Mouse (Mus musculus) embryonic facial prominence, embryonic 11.5 days (tissue): ENCODE measurements around the gene Dennd2a. TPM values are rescaled to one million over a fixed set of nuclear protein-coding genes. Genes with fewer than 3 reads are reported as not detected.
A peak's percentile ranks its signal among the peaks of the same experiment; 100 is the strongest.

Source experiments
- ATAC-seq: fragments of 200-750 bp; cut with Nextera tagmentation; replicated peaks from 2 replicates; pipeline ENCODE4 v1.8.0; 2017; ENCODE audit warnings: low read depth; ENCODE audit not compliant: insufficient number of reproducible peaks, low FRiP score, low TSS enrichment
- DNase-seq: peaks from one replicate; pipeline ENCODE4 v3.0.0-alpha.2; 2015; ENCODE audit warnings: low spot score
- H3K27ac ChIP-seq: fragments of 300-500 bp; sonication (generic); replicated peaks from 2 replicates; pipeline ENCODE4 v1.5.1; 2014; ENCODE audit warnings: mild to moderate bottlenecking, low read depth, low read length, control low read depth
- H3K27me3 ChIP-seq: fragments of 300-500 bp; sonication (generic); 2 replicates; pipeline ENCODE4 v1.6.1; 2014; ENCODE audit warnings: mild to moderate bottlenecking, low read length, moderate library complexity, mixed read lengths; ENCODE audit not compliant: control insufficient read depth, insufficient read depth
- H3K36me3 ChIP-seq: fragments of 300-500 bp; sonication (generic); replicated peaks from 2 replicates; pipeline ENCODE4 v1.6.1; 2014; ENCODE audit warnings: low read depth, mild to moderate bottlenecking, low read length, moderate library complexity, mixed read lengths; ENCODE audit not compliant: control insufficient read depth, insufficient read depth
- H3K4me1 ChIP-seq: fragments of 300-500 bp; sonication (generic); 2 replicates; pipeline ENCODE4 v1.6.1; 2014; ENCODE audit warnings: low read length, mixed read lengths; ENCODE audit not compliant: control insufficient read depth, insufficient read depth
- H3K4me2 ChIP-seq: fragments of 300-500 bp; sonication (generic); 2 replicates; pipeline ENCODE4 v1.6.1; 2014; ENCODE audit warnings: low read depth, mild to moderate bottlenecking, control low read depth, low read length, moderate library complexity
- H3K4me3 ChIP-seq: fragments of 300-500 bp; sonication (generic); 2 replicates; pipeline ENCODE4 v1.5.1; 2014; ENCODE audit warnings: low read depth, low read length, control low read depth
- H3K9ac ChIP-seq: fragments of 300-500 bp; sonication (generic); replicated peaks from 2 replicates; pipeline ENCODE4 v1.6.1; 2014; ENCODE audit warnings: mild to moderate bottlenecking, control low read depth, low read length
- H3K9me3 ChIP-seq: fragments of 300-500 bp; sonication (generic); replicated peaks from 2 replicates; pipeline ENCODE4 v1.6.1; 2016; ENCODE audit warnings: mild to moderate bottlenecking, low read length, inconsistent platforms, mixed read lengths; ENCODE audit not compliant: control insufficient read depth
- WGBS: fragments of 180-500 bp; shearing (Covaris S2); extraction: QIAGEN DNeasy Blood & Tissue Kit; methylation state at CpG from one replicate; pipeline ENCODE4 v1.1.7; 2014; 5-methylcytosine and 5-hydroxymethylcytosine counted together
- polyA plus RNA-seq: library from polyadenylated mRNA; unstranded; fragments of >200 nt; fragmentation: Nextera tagmentation; extraction: Ambion mirVana; gene quantifications from 2 replicates; pipeline ENCODE4 v1.2.1, GENCODE M21; 2014

Gene Dennd2a
- polyA plus RNA-seq, 1 experiment from 2014 or later = 27.4 TPM

GRCm38 (mm10) chr6:39538227-39538626 is 19.4 kb downstream of the Dennd2a start:
- WGBS = 56% methylated on average over 8 of the region's 8 CpGs
- Histone ChIP-seq H3K9ac (no peak overlapping the region), H3K36me3 (no peaks in the 10 kb centered on the region; the same call in 1 of the 2 replicates), H3K27me3 (no peaks in the 10 kb centered on the region), H3K27ac (no peak overlapping the region), H3K4me2 (no peak overlapping the region), H3K9me3 (no peaks in the 10 kb centered on the region; the same call in 1 of the 2 replicates), H3K4me1 (peaks cover 11% of the 10 kb centered on the region), H3K4me3 (no peak overlapping the region)
- peak; percentile 50 for DNase-seq
- ATAC-seq = no peak

GRCm38 (mm10) chr6:39537276-39537675 is 20.4 kb downstream of the Dennd2a start:
- Histone ChIP-seq H3K9me3 (no peaks in the 10 kb centered on the region; the same call in 1 of the 2 replicates), H3K4me1 (peaks cover 7% of the 10 kb centered on the region), H3K4me3 (no peak overlapping the region), H3K4me2 (no peak overlapping the region), H3K9ac (no peak overlapping the region), H3K27me3 (no peaks in the 10 kb centered on the region), H3K27ac (no peak overlapping the region), H3K36me3 (no peaks in the 10 kb centered on the region; the same call in 1 of the 2 replicates)
- DNase-seq = no peak
- WGBS = 95% methylated on average over 5 of the region's 5 CpGs
- no peak for ATAC-seq

GRCm38 (mm10) chr6:39536621-39537020 is 21.0 kb downstream of the Dennd2a start:
- Histone ChIP-seq H3K9ac (no peak overlapping the region), H3K9me3 (no peaks in the 10 kb centered on the region; the same call in 1 of the 2 replicates), H3K4me1 (peaks cover 7% of the 10 kb centered on the region), H3K4me3 (no peak overlapping the region), H3K27me3 (no peaks in the 10 kb centered on the region), H3K27ac (no peak overlapping the region), H3K36me3 (no peaks in the 10 kb centered on the region; the same call in 1 of the 2 replicates), H3K4me2 (no peak overlapping the region)
- ATAC-seq (no peak), DNase-seq (no peak)
- 38% methylated on average over 1 of the region's 1 CpGs for WGBS

- H3K9ac ChIP-seq = no peak overlapping the region
- H3K4me1 ChIP-seq = peaks cover 4% of the 10 kb centered on the region
- DNase-seq = no peak
- H3K4me2 ChIP-seq = no peak overlapping the region
- H3K27ac ChIP-seq = no peak overlapping the region
- no peaks in the 10 kb centered on the region; the same call in 1 of the 2 replicates for H3K36me3 ChIP-seq
- H3K9me3 ChIP-seq = no peaks in the 10 kb centered on the region; the same call in 1 of the 2 replicates
- ATAC-seq = no peak
- H3K27me3 ChIP-seq = no peaks in the 10 kb centered on the region
- no peak overlapping the region for H3K4me3 ChIP-seq
Measured at GRCm38 (mm10) chr6:39534944-39535343, 22.7 kb downstream of the Dennd2a start.

GRCm38 (mm10) chr6:39528671-39529535 is 28.8 kb downstream of the Dennd2a start:
- 34% methylated on average over 12 of the region's 12 CpGs for WGBS
- Histone ChIP-seq H3K36me3 (no peaks in the 10 kb centered on the region), H3K9me3 (no peaks in the 10 kb centered on the region), H3K27me3 (no peaks in the 10 kb centered on the region), H3K27ac (peak overlapping the region; percentile 35; the same call in 1 of the 2 replicates), H3K9ac (no peak overlapping the region; the same call in 1 of the 2 replicates), H3K4me1 (peaks cover 7% of the 10 kb centered on the region; the same call in 1 of the 2 replicates), H3K4me3 (no peak overlapping the region), H3K4me2 (peak overlapping the region; percentile 10; the same call in 1 of the 2 replicates)
- ATAC-seq (peak; percentile 61), DNase-seq (peak; percentile 36)

GRCm38 (mm10) chr6:39527811-39528210 is 29.9 kb downstream of the Dennd2a start:
- no peak for ATAC-seq

GRCm38 (mm10) chr6:39527337-39527784 is 30.3 kb downstream of the Dennd2a start:
- H3K27ac ChIP-seq = no peak overlapping the region
- 90% methylated on average over 7 of the region's 7 CpGs for WGBS

More at GRCm38 (mm10) chr6:39527811-39528210, 29.9 kb downstream of the Dennd2a start:
- Histone ChIP-seq H3K9me3 (no peaks in the 10 kb centered on the region), H3K4me3 (no peak overlapping the region), H3K4me2 (no peak overlapping the region), H3K4me1 (peaks cover 7% of the 10 kb centered on the region; the same call in 1 of the 2 replicates), H3K36me3 (peaks cover 3% of the 10 kb centered on the region; the same call in 1 of the 2 replicates), H3K27ac (no peak overlapping the region), H3K27me3 (no peaks in the 10 kb centered on the region), H3K9ac (no peak overlapping the region)
- DNase-seq = no peak
- 75% methylated on average over 4 of the region's 4 CpGs for WGBS

GRCm38 (mm10) chr6:39526797-39527196 is 30.9 kb downstream of the Dennd2a start:
- ATAC-seq (no peak), DNase-seq (no peak)
- H3K4me2 ChIP-seq = no peak overlapping the region
- H3K4me1 ChIP-seq = peaks cover 7% of the 10 kb centered on the region; the same call in 1 of the 2 replicates
- 86% methylated on average over 9 of the region's 10 CpGs for WGBS
- H3K9ac ChIP-seq = no peak overlapping the region
- H3K27me3 ChIP-seq = no peaks in the 10 kb centered on the region
- no peaks in the 10 kb centered on the region for H3K9me3 ChIP-seq
- H3K36me3 ChIP-seq = peaks cover 3% of the 10 kb centered on the region; the same call in 1 of the 2 replicates
- no peak overlapping the region for H3K27ac ChIP-seq
- H3K4me3 ChIP-seq = no peak overlapping the region

More at GRCm38 (mm10) chr6:39527337-39527784, 30.3 kb downstream of the Dennd2a start:
- no peaks in the 10 kb centered on the region for H3K9me3 ChIP-seq
- peaks cover 7% of the 10 kb centered on the region; the same call in 1 of the 2 replicates for H3K4me1 ChIP-seq
- ATAC-seq (no peak), DNase-seq (no peak)
- no peak overlapping the region for H3K4me2 ChIP-seq
- peaks cover 3% of the 10 kb centered on the region; the same call in 1 of the 2 replicates for H3K36me3 ChIP-seq
- no peak overlapping the region for H3K4me3 ChIP-seq
- no peak overlapping the region for H3K9ac ChIP-seq
- H3K27me3 ChIP-seq = no peaks in the 10 kb centered on the region
